ENCODE assay signal across 19 mouse cellular contexts in the genomic region with DNA sequence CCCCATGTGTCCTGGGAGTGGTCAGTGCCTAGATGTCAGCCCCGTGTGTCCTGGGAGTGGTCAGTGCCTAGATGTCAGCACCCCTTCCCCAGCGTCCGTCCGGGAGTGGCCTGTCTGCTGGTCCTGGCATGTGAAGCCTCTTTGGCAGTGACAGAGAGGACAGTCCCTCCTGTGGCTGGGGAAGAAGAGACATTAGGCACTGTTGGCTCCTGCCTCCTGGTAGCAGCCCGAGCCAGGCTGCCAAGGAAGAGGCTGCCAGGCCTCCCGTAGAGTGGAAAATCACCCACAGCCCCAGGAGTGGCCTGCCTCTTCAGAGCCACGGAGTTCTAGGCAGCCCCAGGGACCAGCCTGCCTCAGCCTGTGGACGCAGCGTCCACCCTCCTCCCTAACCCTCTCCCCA. TPM values are rescaled to one million over a fixed set of nuclear protein-coding genes. Genes with fewer than 3 reads are reported as not detected.
DNase-seq lines count a peak whose midpoint lies in the region; ATAC-seq and TF ChIP-seq lines count a peak whose summit lies in the region.
"Had no signal": no experiment of that assay in that cellular context is flagged by ENCODE, and none has a peak within 500 bp of the region (broad histone marks: within the 10 kb centered on the region; RNA-seq: fewer than 3 reads in every experiment).

No protein-coding gene starts in this region.

- TF ChIP-seq CTCF in testis, adult 2 months (IDR thresholded peaks at IDR 0.05; ENCODE audit: control insufficient read depth, insufficient read depth, insufficient replicate concordance, low read depth, low read length), result no peak

- H3K9me3 ChIP-seq in embryonic facial prominence, embryonic 14.5 days (ENCODE audit: control insufficient read depth, low read length), result peaks cover 7% of the 10 kb centered on the region; the same call in 1 of the 2 replicates
- peaks cover 8% of the 10 kb centered on the region for H3K9me3 ChIP-seq in embryonic facial prominence, embryonic 10.5 days
- H3K9me3 ChIP-seq: G1E; intestine, embryonic 15.5 days had no signal

- no peak for DNase-seq in embryonic facial prominence, embryonic 14.5 days (ENCODE audit: low spot score)
- no peak for DNase-seq in embryonic facial prominence, embryonic 10.5 days (ENCODE audit: low spot score)
- no peak for DNase-seq in testis, postnatal 10 days (ENCODE audit: low spot score)
- DNase-seq in gastrocnemius, adult 8-10 months (ENCODE audit: low spot score in 2 of 2), result peak; percentile 55 to 72
- DNase-seq in skeletal muscle tissue, adult 2 months (ENCODE audit: low read depth, low spot score), result peak; percentile 90
- DNase-seq in thymus, postnatal 0 days (ENCODE audit: low spot score), result no peak
- no peak for DNase-seq in kidney, postnatal 4 days
- DNase-seq: B cell, adult 2 months; forebrain, postnatal 0 days; retina, postnatal 1 day; thymus, adult 2 months had no signal

- H3K9ac ChIP-seq in embryonic facial prominence, embryonic 14.5 days (ENCODE audit: low read depth, low read length), result 0 out of 2 replicates have a peak overlapping the region, but pooled peaks have one; percentile 19
- H3K9ac ChIP-seq: embryonic facial prominence, embryonic 12.5 days; forebrain, postnatal 0 days; intestine, embryonic 15.5 days; neural tube, embryonic 13.5 days had no signal

- H3K4me3 ChIP-seq in embryonic facial prominence, embryonic 14.5 days (ENCODE audit: low read depth, low read length), result no peak overlapping the region
- no peak overlapping the region for H3K4me3 ChIP-seq in embryonic facial prominence, embryonic 10.5 days
- H3K4me3 ChIP-seq in testis, adult 2 months (ENCODE audit: control insufficient read depth, low read depth, low read length), result no peak overlapping the region
- H3K4me3 ChIP-seq: embryonic facial prominence, embryonic 12.5 days; intestine, embryonic 15.5 days; neural tube, embryonic 13.5 days had no signal

- TF ChIP-seq POLR2A in testis, adult 2 months (IDR thresholded peaks at IDR 0.05; ENCODE audit: control insufficient read depth, low read depth, low read length), result no peak

- H3K27me3 ChIP-seq in embryonic facial prominence, embryonic 14.5 days (replicated peaks; ENCODE audit: control insufficient read depth, insufficient read depth, low read length), result no peaks in the 10 kb centered on the region; the same call in 1 of the 2 replicates
- H3K27me3 ChIP-seq in embryonic facial prominence, embryonic 10.5 days (replicated peaks; ENCODE audit: low read depth, poor library complexity, severe bottlenecking), result peaks cover 22% of the 10 kb centered on the region; the same call in 1 of the 2 replicates
- no peaks in the 10 kb centered on the region for H3K27me3 ChIP-seq in testis, adult 2 months (ENCODE audit: control insufficient read depth, insufficient read depth, low read length)
- H3K27me3 ChIP-seq: intestine, embryonic 15.5 days; neural tube, embryonic 13.5 days had no signal

- no peak overlapping the region for H3K4me2 ChIP-seq in embryonic facial prominence, embryonic 14.5 days (ENCODE audit: low read depth, low read length)
- H3K4me2 ChIP-seq: embryonic facial prominence, embryonic 12.5 days; heart, embryonic 11.5 days; intestine, embryonic 15.5 days; neural tube, embryonic 13.5 days had no signal

- 54% methylated on average over 9 of the region's 9 CpGs for WGBS in embryonic facial prominence, embryonic 14.5 days
- 60% methylated on average over 9 of the region's 9 CpGs for WGBS in embryonic facial prominence, embryonic 10.5 days

- no peak overlapping the region for H3K27ac ChIP-seq in embryonic facial prominence, embryonic 14.5 days (replicated peaks; ENCODE audit: low read depth, low read length)
- no peak overlapping the region for H3K27ac ChIP-seq in embryonic facial prominence, embryonic 10.5 days (replicated peaks)
- 0 out of 2 replicates have a peak overlapping the region, but pooled peaks have one; percentile 2 for H3K27ac ChIP-seq in testis, adult 2 months (ENCODE audit: control insufficient read depth, insufficient read depth, low read depth, low read length)
- H3K27ac ChIP-seq: embryonic facial prominence, embryonic 12.5 days; intestine, embryonic 15.5 days; macrophage; neural tube, embryonic 13.5 days had no signal

- no peak for ATAC-seq in embryonic facial prominence, embryonic 14.5 days (ENCODE audit: low read depth)
- ATAC-seq: forebrain, postnatal 0 days; intestine, embryonic 15.5 days; midbrain, embryonic 16.5 days had no signal

- H3K4me1 ChIP-seq in embryonic facial prominence, embryonic 14.5 days (ENCODE audit: control insufficient read depth, insufficient read depth, low read length), result 0 out of 2 replicates have a peak, but pooled peaks cover 5% of the 10 kb centered on the region
- H3K4me1 ChIP-seq in embryonic facial prominence, embryonic 10.5 days, result peaks cover 43% of the 10 kb centered on the region
- H3K4me1 ChIP-seq in testis, adult 2 months (ENCODE audit: control insufficient read depth, insufficient read depth, low read length), result peaks cover 3% of the 10 kb centered on the region; the same call in 1 of the 2 replicates

- H3K36me3 ChIP-seq in embryonic facial prominence, embryonic 14.5 days (ENCODE audit: control insufficient read depth, insufficient read depth, low read length), result no peaks in the 10 kb centered on the region; the same call in 1 of the 2 replicates
- 0 out of 2 replicates have a peak, but pooled peaks cover 4% of the 10 kb centered on the region for H3K36me3 ChIP-seq in embryonic facial prominence, embryonic 10.5 days (replicated peaks)
- no peaks in the 10 kb centered on the region for H3K36me3 ChIP-seq in testis, adult 2 months (ENCODE audit: control insufficient read depth, insufficient read depth, low read length)
- H3K36me3 ChIP-seq: embryonic facial prominence, embryonic 12.5 days; neural tube, embryonic 13.5 days had no signal

RNA-seq across cellular contexts. Expression of gene Ttc7, which starts 35.3 kb away (rescaled TPM):
- polyA plus RNA-seq in embryonic facial prominence, embryonic 14.5 days (2014; fragmentation: Nextera tagmentation; extraction: Ambion mirVana), result 9.6 and 10.2 TPM in 2 replicates
- polyA plus RNA-seq in embryonic facial prominence, embryonic 10.5 days (2016; fragmentation: Nextera tagmentation; extraction: Ambion mirVana), result 3.6 and 4.0 TPM in 2 replicates
- polyA plus RNA-seq in testis, adult 2 months (2012; rRNA removed), result 71.5 and 89.3 TPM in 2 replicates
- total RNA-seq in gastrocnemius, adult 8-10 months (2022), result 1 to 10 TPM; 8.2 to 9.4 (median 9.1) TPM
- polyA plus RNA-seq in thymus, postnatal 0 days (2015; fragmentation: Nextera tagmentation; extraction: Ambion mirVana), result 31.2 and 33.5 TPM in 2 replicates

RNA-seq across cellular contexts. Expression of gene Mcfd2, which starts 52.2 kb away (rescaled TPM):
- polyA plus RNA-seq in embryonic facial prominence, embryonic 14.5 days (2014; fragmentation: Nextera tagmentation; extraction: Ambion mirVana), result 113 TPM in 2 replicates
- 75.2 and 81.8 TPM in 2 replicates for polyA plus RNA-seq in embryonic facial prominence, embryonic 10.5 days (2016; fragmentation: Nextera tagmentation; extraction: Ambion mirVana)
- polyA plus RNA-seq in testis, adult 2 months (2012; rRNA removed), result 34.0 and 40.4 TPM in 2 replicates
- 10 to 100 TPM; 21.3 to 23.9 (median 23.1) TPM for total RNA-seq in gastrocnemius, adult 8-10 months (2022)
- 57.7 and 58.4 TPM in 2 replicates for polyA plus RNA-seq in thymus, postnatal 0 days (2015; fragmentation: Nextera tagmentation; extraction: Ambion mirVana)

Comparison
In these comparisons a context has a peak if more than half of its experiments do, and no peak if none do; other contexts are left out.
1. DNase-seq: peak in gastrocnemius, adult 8-10 months (2 of 2) and skeletal muscle tissue, adult 2 months (single experiment); none in embryonic facial prominence, embryonic 14.5 days (single experiment), embryonic facial prominence, embryonic 10.5 days (single experiment), testis, postnatal 10 days (single experiment), thymus, postnatal 0 days (single experiment) and kidney, postnatal 4 days (0 of 2).